Mouse (Mus musculus) pancreas, adult 10 weeks (tissue): ENCODE data around the gene 1700021F07Rik. TPM values are rescaled to one million over a fixed set of nuclear protein-coding genes. Genes with fewer than 3 reads are reported as not detected.

ENCODE experiments used
- polyA plus RNA-seq: library from polyadenylated mRNA; stranded (reverse); fragments of 350-450 nt; fragmentation: Illumina TruSeq; extraction: RNeasy Lipid Tissue Mini Kit (QIAGEN cat#74804); gene quantifications from one replicate; pipeline ENCODE4 v1.2.3, GENCODE M21; 2015; ENCODE audit warnings: low read depth, low replicate concordance; ENCODE audit not compliant: insufficient read depth

The 1700021F07Rik gene
- polyA plus RNA-seq, result not detected

DNA sequence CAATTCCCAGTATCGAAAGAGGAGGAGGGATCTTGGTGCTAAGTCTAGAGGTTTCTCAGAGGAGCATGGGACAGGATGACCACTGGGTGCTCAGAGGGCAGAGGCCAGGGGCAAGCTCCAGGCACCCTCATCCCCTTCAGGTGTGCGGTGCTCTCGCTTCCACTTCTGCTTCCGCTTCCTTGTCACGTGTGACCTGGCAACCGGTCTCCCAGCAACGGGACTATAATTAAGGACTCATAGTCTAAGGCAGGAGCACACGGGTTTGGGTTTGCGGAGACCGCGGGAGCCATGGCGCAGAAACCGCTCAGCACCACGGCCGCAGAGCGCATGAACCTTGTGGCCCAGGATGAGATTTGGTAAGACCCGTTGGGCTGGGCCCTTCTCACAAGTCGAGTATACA is at the start of gene 1700021F07Rik:
Gene 1700021F07Rik, plus strand, starts transcription at position 211 of the 400 bp plus-strand sequence.

Other genes starting within 250 kb of the 1700021F07Rik start
- 2.7 TPM for gene Pmepa1, start 246.1 kb upstream of the 1700021F07Rik start, polyA plus RNA-seq
- not detected for gene Ankrd60, start 55.8 kb downstream of the 1700021F07Rik start, polyA plus RNA-seq
- gene Rab22a, start 137.2 kb downstream of the 1700021F07Rik start, polyA plus RNA-seq, result 5.7 TPM
- gene 1700010B08Rik, start 196.8 kb downstream of the 1700021F07Rik start, polyA plus RNA-seq, result not detected
- 9.8 TPM for gene Vapb, start 214.9 kb downstream of the 1700021F07Rik start, polyA plus RNA-seq